Mouse (Mus musculus): ENCODE data around the gene Rrp8.

- TF ChIP-seq CTCF (IDR thresholded peaks at IDR 0.05; ENCODE audit: extremely low read depth, insufficient read depth, low read length) (no peak), POLR2A (IDR thresholded peaks at IDR 0.05; ENCODE audit: extremely low read depth, insufficient read depth, low read length) (no peak)
Observed at GRCm38 (mm10) chr7:105733836-105734235, 3.3 kb downstream of the Rrp8 start.
